Mouse (Mus musculus): ENCODE measurements around the gene Crabp2.

Gene Crabp2

GRCm38 (mm10) chr3:87986868-87987267, 38.4 kb downstream of the Crabp2 start:
- DNase-seq, result peak; percentile 99

GRCm38 (mm10) chr3:87987633-87988032, 39.2 kb downstream of the Crabp2 start:
- peak; percentile 89 for DNase-seq

- DNase-seq, result no peak
Observed at GRCm38 (mm10) chr3:87988068-87988467, 39.6 kb downstream of the Crabp2 start.

- no peak for DNase-seq
Observed at GRCm38 (mm10) chr3:87989935-87990334, 41.5 kb downstream of the Crabp2 start.

DNA sequence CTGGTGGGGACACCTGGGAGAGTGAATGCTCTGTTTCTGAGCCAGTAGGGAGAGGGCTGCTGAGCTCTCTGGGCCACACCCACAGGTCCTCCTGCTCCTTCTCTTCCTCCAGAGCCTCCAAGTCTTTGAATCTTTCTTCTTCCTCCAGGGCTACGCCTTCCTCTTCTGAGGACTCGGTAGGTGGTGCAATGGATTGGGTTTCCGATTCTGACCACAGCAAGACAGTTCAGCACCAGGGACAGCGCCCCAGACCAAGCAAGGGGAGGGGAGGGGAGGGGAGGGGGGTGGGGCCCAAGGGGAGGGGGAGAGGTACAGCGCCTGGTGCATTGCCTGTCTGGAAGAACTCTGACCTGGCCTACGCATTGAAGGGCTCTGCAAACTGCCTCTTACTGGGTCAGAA, 45.0 kb downstream of the Crabp2 start:
- DNase-seq, result peak; percentile 82

DNA sequence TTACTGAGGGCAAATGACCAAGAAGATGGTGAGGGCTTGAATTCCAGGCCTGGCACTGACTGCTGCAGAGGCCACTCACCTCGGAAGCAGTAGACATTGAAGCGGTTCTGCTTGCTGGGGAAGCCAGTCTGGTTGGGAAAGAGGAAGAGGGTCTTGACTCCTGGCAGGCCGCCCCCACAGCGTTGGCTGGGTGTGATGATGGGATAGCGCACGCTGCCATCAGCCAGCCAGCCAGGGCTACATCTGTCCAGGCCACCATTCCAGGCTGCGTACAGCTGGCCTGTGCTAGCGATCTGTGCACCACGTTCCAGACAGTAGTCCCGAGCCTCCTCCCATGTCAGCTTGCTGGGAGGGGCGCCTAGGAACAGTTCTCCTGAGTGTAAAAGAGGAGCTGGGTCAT, 46.9 kb downstream of the Crabp2 start:
- DNase-seq, result no peak

DNA sequence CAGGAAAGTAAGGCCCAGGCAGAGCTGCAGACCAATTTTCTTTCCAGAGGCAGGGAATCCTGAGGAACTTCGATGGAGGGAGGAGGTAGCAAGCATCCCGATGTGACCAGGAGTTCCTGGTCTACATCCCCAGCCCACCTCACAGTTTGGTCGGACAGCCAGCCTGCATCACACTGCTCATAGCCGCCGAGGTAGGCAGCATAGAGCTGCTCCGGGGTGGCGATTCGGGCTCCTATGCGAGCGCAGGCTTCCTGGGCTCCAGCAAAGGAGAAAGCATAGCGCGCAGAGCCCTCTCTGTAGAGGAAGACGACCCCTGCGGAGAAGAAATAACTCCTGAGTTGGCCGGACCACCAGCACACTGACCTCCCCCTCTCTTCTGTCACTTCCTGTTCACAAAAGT, 47.9 kb downstream of the Crabp2 start:
- no peak for DNase-seq

DNA sequence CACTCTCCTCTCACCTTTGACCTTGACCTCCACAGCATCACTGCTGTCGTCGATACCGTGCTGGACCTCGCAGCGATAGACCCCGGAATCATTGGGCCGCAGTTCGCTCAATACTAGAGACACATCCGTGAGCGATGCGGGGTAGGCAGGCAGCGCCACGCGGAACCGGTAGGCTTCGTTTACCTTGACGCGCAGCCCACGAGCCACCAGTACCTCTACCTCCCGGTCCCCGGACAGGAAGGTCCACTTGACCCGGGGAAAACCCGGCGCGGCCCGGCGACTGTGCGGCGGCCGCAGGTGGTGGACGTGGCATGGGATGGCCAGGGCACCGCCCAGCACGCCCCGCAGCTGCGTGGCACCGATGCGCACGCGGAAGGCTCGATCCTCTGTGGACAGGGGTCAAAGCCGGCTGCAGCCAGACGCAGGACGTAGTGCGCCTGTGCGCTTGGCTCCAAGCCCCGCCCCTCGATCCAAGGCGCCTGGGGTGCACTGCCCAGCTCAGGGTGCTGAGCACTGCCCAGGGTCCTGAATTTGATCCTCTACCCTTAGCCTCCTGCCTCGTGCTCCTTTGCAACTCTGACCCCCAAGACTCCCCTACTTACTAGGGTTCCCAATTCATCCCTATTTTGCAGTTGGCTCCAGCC, 48.6 kb downstream of the Crabp2 start:
- DNase-seq, result peak; percentile 66

- DNase-seq, result no peak
Observed at GRCm38 (mm10) chr3:87998747-87999146, 50.3 kb downstream of the Crabp2 start.

GRCm38 (mm10) chr3:87999243-87999895, 50.9 kb downstream of the Crabp2 start:
- no peak for DNase-seq

- no peak for DNase-seq
Observed at GRCm38 (mm10) chr3:88000181-88000580, 51.7 kb downstream of the Crabp2 start, which contains the start of gene Bcan. Bcan (minus strand) TSS chr3:88000230.

DNA sequence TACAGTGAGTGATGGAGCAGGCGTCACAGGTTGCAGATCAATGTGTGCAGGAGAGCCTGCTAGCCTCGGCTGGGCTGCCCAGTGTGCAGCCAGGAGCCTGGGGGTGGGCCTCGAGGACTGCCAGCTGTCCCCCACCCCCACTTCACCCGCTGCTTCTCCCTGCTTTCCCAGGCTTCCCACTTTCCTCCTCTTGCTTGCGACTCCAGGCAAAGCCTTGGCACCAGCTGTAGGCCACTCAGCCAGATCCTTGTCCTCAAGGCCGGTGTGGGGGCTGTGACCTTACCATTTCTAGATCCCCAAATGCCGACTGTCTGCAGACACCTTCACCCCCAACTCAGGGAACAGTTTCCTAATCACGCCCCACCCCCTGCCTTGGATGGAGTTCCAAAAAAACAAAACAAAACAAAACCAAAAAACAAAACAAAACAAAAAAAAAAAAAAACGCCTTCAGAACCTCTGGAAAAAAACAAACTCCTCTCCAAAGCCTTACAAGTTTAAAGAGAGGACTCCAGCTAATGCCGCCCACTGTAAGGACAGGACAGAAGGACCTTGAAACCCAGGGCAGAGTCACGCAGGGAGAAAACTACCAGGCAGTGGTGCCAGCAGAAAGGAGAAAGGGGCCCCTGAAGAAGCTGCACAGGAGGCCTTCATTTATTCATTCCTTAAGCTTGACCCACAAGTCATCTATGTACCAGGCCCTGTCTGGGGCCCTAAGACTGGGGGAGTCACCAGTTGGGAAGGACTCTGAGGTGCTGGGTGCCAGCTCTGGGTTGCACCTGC, 52.5 kb downstream of the Crabp2 start:
- no peak for DNase-seq

DNA sequence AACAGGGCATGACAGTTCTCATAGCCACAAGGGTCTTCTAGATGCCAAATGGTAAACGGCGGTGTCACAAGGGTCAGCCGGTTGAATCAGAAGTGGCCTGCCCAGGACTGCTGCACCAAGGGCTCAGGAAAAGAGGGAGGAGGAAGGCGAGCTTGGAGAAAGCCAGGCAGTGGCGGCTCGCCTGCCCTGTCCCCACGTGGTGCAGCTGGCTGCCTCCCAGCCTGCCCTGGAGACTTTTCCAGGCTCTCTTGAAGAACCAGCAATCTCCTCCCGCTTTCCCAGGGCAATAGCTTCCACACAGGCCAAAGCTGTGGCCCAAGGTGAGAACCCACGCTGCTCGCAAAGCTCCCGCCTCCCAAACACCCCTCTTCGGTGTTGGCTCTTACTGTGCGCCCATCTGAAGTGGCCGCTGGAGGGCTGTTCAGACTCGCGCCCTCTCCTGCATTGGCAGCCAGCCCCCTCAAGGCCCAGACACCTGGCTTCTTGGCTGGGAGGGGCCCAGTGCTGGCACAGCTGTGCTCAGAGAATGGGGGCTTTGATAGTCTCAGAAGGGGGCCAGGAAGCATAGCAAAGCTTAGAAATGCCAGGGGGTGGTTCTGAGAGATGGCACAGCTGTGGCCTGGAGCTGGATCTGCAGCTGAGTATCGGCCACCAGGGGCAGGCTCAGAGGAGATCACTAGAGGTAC, 54.0 kb downstream of the Crabp2 start:
- DNase-seq, result no peak

Measured in embryo, embryonic 11 days (tissue).